Mouse (Mus musculus) spleen, postnatal 36 days (tissue): Measurements from ENCODE around the gene Neu4.
"Not testable (repeated sequence)": the region's sequence is repeated elsewhere in the genome, so short reads cannot be mapped to it uniquely, and the experiment has no call there.

Experiments used
- DNase-seq, 2 experiments: peaks; one replicate each; pipeline ENCODE4 v3.0.0; 2022; ENCODE audit warnings: low spot score in 2 of 2, mixed read lengths in 1 of 2

Gene Neu4

GRCm38 (mm10) chr1:94053530-94054216 lies 33.4 kb downstream of the Neu4 start:
- no peak for DNase-seq

DNA sequence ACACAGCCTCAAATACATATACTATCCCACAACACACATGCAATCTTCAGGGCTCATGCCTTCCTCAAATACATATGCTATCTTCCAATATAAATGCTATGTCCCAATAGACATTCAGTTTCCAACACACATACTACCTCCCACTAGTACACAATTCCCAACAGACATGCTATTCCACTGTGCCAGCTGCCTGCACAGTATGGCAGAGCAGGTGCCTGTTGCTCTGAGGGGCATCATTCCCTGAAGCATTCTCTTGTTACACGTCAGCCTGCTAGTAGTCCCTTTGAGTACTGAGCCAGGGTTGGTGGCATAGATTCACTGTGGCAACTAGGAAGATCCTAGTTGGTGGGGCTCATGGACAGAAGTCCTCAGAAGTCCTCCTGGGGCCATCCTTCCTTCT lies 34.2 kb downstream of the Neu4 start:
- DNase-seq: no peak

DNA sequence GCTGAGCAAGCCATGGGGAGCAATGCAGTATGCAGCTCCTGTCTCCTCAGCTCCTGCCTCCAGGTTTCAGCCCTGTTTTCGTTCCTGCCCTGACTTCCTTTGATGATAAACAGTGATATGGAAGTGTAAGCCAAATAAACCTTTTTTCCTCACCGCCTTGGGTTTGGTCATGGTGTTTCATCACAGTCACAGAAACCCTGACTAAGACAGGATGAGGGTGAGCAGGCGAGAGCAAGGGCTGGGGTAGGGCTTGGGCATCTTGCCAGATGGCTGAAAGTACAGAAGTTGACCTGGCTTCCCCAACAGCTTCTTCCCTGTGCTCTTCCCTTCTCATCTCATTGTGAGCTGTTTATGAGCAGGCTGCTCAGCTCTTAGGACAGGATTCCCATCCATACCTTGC lies 35.7 kb downstream of the Neu4 start:
- DNase-seq: no peak

- DNase-seq: no peak
Measured at GRCm38 (mm10) chr1:94057401-94057800, 37.1 kb downstream of the Neu4 start.

- not testable (repeated sequence) for DNase-seq
Measured at GRCm38 (mm10) chr1:94058281-94058680, 38.0 kb downstream of the Neu4 start.

DNA sequence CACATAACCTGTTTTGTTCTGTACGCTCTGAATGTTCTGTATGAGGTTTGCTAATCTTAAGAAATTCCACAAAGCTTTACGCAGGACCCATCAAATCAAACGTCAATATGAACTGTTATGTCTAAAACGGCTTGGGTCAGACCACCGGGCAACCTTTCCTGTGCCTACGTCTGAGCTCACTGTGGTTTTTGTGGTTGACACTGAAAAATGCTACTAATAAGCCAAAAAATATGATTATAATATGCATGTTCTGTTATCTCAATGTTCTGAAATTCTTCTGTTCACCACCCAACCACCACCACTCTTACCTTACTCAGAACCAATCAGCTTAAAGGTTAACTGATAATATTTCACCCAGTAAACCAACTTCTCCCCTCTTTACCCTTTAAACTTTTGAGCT lies 54.5 kb downstream of the Neu4 start:
- no peak for DNase-seq

DNA sequence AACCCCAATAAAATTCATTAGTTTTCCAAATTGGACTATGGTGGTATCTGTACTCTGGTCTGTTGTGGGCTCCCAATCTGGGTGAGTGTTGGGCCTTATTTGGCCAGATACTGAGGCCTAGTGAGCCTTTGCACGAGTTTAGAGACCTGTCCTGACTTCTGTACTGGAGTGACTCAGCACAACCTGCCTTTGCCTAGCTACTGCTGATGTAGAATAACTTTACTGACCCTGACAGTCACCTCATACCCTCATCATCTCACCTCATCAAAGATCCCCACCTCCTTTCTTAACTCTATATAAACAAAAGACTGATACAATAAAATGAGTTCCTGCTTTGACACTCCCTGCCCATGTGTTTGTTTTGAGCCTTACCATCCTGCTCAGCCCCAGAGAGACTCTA lies 56.5 kb downstream of the Neu4 start:
- DNase-seq: no peak
